Mouse (Mus musculus): ENCODE measurements around the gene Tmem101.

GRCm38 (mm10) chr11:102106911-102107310, 49.3 kb downstream of the Tmem101 start:
- TF ChIP-seq CTCF (IDR thresholded peaks at IDR 0.05; ENCODE audit: extremely low read depth, insufficient read depth, low read length) (no peak), POLR2A (IDR thresholded peaks at IDR 0.05; ENCODE audit: extremely low read depth, insufficient read depth, low read length) (no peak)

All from cortical plate, adult 2 months (tissue).